Mouse (Mus musculus): ENCODE measurements at regions not wholly inside any gene's neighbourhood (a gene's known extent, or its start where the extent isn't known, plus 50 kb on each side); places are given as distances from the start of the nearest gene placed in this dataset.
"Not testable (repeated sequence)": the region's sequence is repeated elsewhere in the genome, so short reads cannot be mapped to it uniquely, and the experiment has no call there.

DNA sequence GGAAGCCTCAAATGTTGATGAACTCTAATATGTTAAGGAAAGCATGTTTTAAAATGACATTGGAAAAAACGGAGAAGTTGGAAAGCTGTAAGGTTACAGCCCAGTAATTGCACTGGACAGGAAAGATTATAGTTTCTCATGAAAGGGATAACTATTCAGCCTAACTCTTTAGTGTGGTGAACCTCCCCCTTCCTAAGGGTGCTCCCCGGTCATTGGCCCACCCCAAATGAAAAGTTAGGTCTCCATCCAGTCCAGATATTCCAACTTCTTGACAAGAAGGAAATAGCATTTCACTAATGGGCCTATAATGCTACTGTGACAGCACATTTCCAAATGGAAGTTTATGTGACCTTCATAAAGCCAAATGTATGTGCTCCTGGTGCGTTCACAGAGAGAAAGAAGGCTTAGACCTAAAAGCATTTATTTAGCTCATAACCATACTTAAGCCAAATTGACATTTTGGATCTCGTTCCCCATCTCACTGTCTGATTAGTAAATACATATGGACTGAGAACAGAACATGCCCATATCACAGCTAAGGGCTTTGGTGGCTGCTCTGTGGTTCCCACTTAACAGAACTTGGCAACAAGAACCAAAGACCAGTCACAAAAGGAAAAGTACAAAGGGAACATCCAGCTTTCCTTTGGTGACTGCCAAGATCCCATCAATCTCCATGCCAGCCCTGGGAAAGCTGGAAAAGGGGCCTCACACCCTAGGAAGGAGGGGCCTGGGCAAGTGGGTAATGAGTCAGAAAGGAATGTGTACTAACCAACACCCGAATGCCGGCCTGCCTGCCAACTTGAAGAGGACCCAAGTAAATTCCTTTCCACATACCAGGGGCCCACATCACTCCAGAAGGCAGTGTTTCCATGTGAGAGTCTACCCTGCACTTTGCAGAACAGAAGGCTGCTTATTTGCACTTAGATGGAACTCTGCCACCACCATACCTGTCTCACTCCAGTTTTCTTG is 155.1 kb upstream of the Chst7 start:
- peak; percentile 76 for DNase-seq (ENCODE audit: extremely low read depth, insufficient read length, low spot score)

DNA sequence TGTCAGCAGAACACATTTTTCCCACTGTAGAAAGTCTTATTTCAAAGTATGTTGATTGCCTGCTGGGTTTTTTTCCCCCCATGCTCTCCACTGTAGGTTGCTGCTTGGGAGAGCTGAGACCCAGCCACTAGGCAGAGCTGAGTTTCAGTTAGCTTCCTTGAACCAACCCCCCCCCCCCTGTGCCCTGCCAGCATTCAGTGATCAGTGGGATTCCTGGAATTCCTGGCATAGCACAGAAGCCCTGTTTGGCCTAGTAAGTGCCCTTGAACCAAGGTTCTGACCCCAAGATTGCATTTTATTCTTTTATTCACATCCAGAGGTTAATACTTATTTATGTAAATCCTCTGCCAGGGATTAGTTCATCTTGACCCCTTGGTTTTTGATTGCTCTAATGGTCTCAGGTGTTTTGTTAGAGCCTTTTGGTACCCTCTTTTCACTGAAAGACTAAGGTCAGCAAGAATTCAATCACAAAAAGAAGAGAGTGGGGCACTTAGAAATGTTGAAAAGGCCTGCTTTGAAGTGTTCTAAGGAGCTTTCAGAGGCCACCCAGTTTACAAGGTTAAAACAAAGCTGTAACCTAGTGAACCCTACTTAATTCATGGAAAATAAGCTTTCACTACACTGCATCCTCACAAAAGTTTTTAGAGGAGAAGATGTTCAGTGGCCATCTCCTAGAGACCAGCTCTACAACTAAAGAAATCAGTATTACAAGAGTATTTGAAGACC is 152.6 kb upstream of the Chst7 start:
- peak; percentile 34 for DNase-seq (ENCODE audit: extremely low read depth, insufficient read length, low spot score)

DNA sequence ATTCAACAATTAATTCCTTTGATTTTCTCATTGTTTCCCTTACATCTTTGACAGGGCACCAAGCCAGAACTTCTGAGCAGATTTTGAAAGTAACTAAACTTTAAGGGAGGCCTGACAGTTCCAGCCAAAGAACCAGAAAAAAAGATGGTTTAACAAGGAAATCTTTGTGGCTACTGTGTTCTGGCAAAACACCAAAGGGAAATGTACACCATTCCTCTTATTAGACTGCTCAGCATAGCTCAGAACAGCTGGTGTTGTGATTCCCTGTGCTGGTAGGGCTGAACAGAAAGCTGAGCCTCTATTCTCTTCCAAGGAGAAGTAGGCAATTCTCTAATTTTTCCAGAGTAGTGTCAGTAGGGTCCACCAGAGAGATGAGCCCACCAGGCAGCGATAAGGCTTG is 142.4 kb upstream of the Chst7 start:
- no peak for DNase-seq (ENCODE audit: extremely low read depth, insufficient read length, low spot score)

DNA sequence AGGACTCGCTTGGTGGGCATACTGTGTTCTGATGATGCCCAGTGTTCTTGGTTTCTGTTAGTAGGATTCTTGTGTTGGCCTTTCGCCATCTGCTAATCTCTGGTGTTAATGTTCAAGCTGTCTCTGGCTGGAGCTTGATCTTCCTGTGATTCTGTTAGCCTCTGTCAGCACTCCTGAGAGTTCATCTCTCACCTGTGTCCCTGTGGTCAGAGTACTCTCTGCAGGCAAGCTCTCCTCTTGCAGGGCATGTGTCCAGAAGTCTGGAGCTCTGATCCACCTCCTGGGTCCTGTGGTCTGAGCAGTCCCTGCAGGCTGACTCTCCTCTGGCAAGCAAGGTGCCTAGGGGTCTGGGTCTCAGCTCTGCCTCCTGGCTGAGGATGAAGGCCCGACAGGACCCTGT is 130.0 kb upstream of the Chst7 start:
- not testable (repeated sequence) for DNase-seq (ENCODE audit: extremely low read depth, insufficient read length, low spot score)

- DNase-seq (ENCODE audit: extremely low read depth, insufficient read length, low spot score), result no peak
Observed at GRCm38 (mm10) chrX:19929866-19930265, 129.5 kb upstream of the Chst7 start.

- DNase-seq (ENCODE audit: extremely low read depth, insufficient read length, low spot score), result no peak
Observed at GRCm38 (mm10) chrX:19943305-19943704, 116.1 kb upstream of the Chst7 start.

Data from 3134 (cell line).